Mouse (Mus musculus) stomach, embryonic 16.5 days (tissue): ENCODE results near the gene Haus3. TPM values are rescaled to one million over a fixed set of nuclear protein-coding genes. Genes with fewer than 3 reads are reported as not detected.

Experiments used
- ATAC-seq: fragments of 200-750 bp; cut with Nextera tagmentation; 2 replicates; pipeline ENCODE4 v1.8.0; 2017; ENCODE audit warnings: moderate number of reproducible peaks, moderate TSS enrichment; ENCODE audit not compliant: insufficient read depth, low FRiP score
- H3K27ac ChIP-seq: fragments of 300-500 bp; sonication (generic); 2 replicates; pipeline ENCODE4 v1.5.1; 2014; ENCODE audit warnings: low read length
- H3K27me3 ChIP-seq: fragments of 300-500 bp; sonication (generic); 2 replicates; pipeline ENCODE4 v1.6.1; 2014; ENCODE audit warnings: low read length, control low read depth, mixed read lengths; ENCODE audit not compliant: control insufficient read depth, insufficient read depth
- H3K36me3 ChIP-seq: fragments of 300-500 bp; sonication (generic); 2 replicates; pipeline ENCODE4 v1.6.1; 2014; ENCODE audit warnings: low read length; ENCODE audit not compliant: control insufficient read depth, insufficient read depth
- H3K4me1 ChIP-seq: fragments of 300-500 bp; sonication (generic); 2 replicates; pipeline ENCODE4 v1.6.1; 2014; ENCODE audit warnings: low read length, control low read depth, mixed read lengths; ENCODE audit not compliant: control insufficient read depth, insufficient read depth
- H3K4me2 ChIP-seq: fragments of 300-500 bp; sonication (generic); 2 replicates; pipeline ENCODE4 v1.6.1; 2014; ENCODE audit warnings: low read depth, low read length, mixed read lengths
- H3K4me3 ChIP-seq: fragments of 300-500 bp; sonication (generic); replicated peaks from 2 replicates; pipeline ENCODE4 v1.5.1; 2014; ENCODE audit warnings: mild to moderate bottlenecking, low read length
- H3K9ac ChIP-seq: fragments of 300-500 bp; sonication (generic); 2 replicates; pipeline ENCODE4 v1.6.1; 2014; ENCODE audit warnings: low read length
- H3K9me3 ChIP-seq: fragments of 300-500 bp; sonication (generic); replicated peaks from 2 replicates; pipeline ENCODE4 v1.6.1; 2016; ENCODE audit warnings: low read length, control low read depth; ENCODE audit not compliant: control insufficient read depth
- WGBS: fragments of 180-500 bp; shearing (Covaris S2); extraction: QIAGEN DNeasy Blood & Tissue Kit; methylation state at CpG from one replicate; pipeline ENCODE4 v1.1.7; 2014; 5-methylcytosine and 5-hydroxymethylcytosine counted together
- polyA plus RNA-seq: library from polyadenylated mRNA; unstranded; fragments of >200 nt; fragmentation: Nextera tagmentation; extraction: Ambion mirVana; gene quantifications from 2 replicates; pipeline ENCODE4 v1.2.1, GENCODE M21; 2015

Haus3 gene
- 26.2 and 30.9 TPM in 2 replicates for polyA plus RNA-seq

- under 1% methylated on average over 57 of the region's 57 CpGs for WGBS
- Histone ChIP-seq H3K4me3 (peak within 1 kb of the TSS; percentile 91), H3K4me1 (peaks cover 19% of the 10 kb centered on the region), H3K4me2 (peak within 1 kb of the TSS; percentile 74), H3K9ac (peak within 1 kb of the TSS; percentile 92), H3K36me3 (peaks cover 11% of the 10 kb centered on the region; the same call in 1 of the 2 replicates), H3K27ac (peak within 1 kb of the TSS; percentile 92), H3K27me3 (no peaks in the 10 kb centered on the region), H3K9me3 (no peaks in the 10 kb centered on the region)
- ATAC-seq = peak; percentile 100
Observed at GRCm38 (mm10) chr5:34168950-34169891, at the start of gene Haus3, which contains the start of gene Poln. Gene Haus3 (minus strand): TSS chr5:34169527. Gene Poln (minus strand): TSS chr5:34169448.

DNA sequence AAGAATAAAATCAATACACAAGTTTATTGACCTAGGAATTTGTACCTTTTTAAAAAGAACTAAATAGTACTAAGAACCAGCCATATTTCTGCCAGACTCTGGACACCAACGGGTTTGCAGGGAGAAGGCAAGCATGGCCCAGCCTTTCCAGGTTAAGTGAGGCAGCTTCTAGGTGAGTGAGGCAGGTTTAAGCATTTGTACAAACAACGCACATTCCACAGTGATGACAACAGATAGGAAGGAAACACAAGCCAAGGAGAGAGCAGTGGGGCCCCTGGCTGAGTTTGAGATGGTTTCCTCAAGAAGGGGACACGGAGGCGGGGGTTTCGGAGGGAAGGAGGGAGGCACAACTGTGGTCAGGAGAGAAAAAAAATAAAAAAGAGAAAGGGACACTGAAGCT, 49.3 kb upstream of the Haus3 start:
- Histone ChIP-seq H3K9me3 (no peaks in the 10 kb centered on the region), H3K9ac (no peak overlapping the region), H3K27ac (no peak overlapping the region), H3K4me1 (no peaks in the 10 kb centered on the region), H3K36me3 (no peaks in the 10 kb centered on the region), H3K4me2 (no peak overlapping the region), H3K27me3 (no peaks in the 10 kb centered on the region), H3K4me3 (no peak overlapping the region)
- ATAC-seq = no peak
- WGBS = 39% methylated on average over 5 of the region's 5 CpGs

GRCm38 (mm10) chr5:34217756-34218155, 48.4 kb upstream of the Haus3 start:
- no peaks in the 10 kb centered on the region for H3K9me3 ChIP-seq

GRCm38 (mm10) chr5:34216025-34216424, 46.7 kb upstream of the Haus3 start:
- WGBS = 73% methylated on average over 7 of the region's 7 CpGs
- no peak overlapping the region for H3K9ac ChIP-seq

More at GRCm38 (mm10) chr5:34217756-34218155, 48.4 kb upstream of the Haus3 start:
- Histone ChIP-seq H3K4me1 (no peaks in the 10 kb centered on the region), H3K4me3 (no peak overlapping the region), H3K27ac (no peak overlapping the region), H3K36me3 (no peaks in the 10 kb centered on the region), H3K4me2 (no peak overlapping the region), H3K9ac (no peak overlapping the region), H3K27me3 (no peaks in the 10 kb centered on the region)
- ATAC-seq = no peak; the same call in 1 of the 2 replicates
- WGBS = 32% methylated on average over 9 of the region's 9 CpGs

DNA sequence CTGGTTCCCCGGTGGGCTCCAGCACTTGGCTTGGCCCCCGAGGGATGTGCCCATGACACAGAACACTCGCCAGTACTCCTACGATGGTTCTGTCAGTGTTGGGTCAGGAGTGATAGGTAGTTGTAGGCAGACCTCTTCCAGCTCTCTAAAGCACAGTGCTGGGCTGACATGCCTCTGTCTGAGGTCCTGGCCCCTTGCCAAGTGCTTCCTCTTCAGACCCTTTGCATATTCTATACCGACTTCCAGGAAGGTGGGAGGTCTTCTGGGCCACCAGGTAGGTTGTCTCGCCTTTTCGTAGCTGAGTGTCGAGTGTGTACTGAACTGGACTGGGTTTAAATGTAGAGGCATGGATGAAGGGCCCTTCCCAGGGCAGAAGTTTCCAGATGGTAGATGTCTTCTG, 44.3 kb upstream of the Haus3 start:
- ATAC-seq = no peak
- Histone ChIP-seq H3K9me3 (no peaks in the 10 kb centered on the region), H3K4me3 (no peak overlapping the region), H3K4me2 (no peak overlapping the region), H3K27ac (no peak overlapping the region), H3K27me3 (no peaks in the 10 kb centered on the region), H3K4me1 (no peaks in the 10 kb centered on the region), H3K36me3 (no peaks in the 10 kb centered on the region), H3K9ac (no peak overlapping the region)
- WGBS = 60% methylated on average over 8 of the region's 8 CpGs

More at GRCm38 (mm10) chr5:34216025-34216424, 46.7 kb upstream of the Haus3 start:
- Histone ChIP-seq H3K4me2 (no peak overlapping the region), H3K9me3 (no peaks in the 10 kb centered on the region), H3K4me1 (no peaks in the 10 kb centered on the region), H3K36me3 (no peaks in the 10 kb centered on the region), H3K27me3 (no peaks in the 10 kb centered on the region), H3K4me3 (no peak overlapping the region), H3K27ac (no peak overlapping the region)
- no peak for ATAC-seq

GRCm38 (mm10) chr5:34210279-34210678, 41.0 kb upstream of the Haus3 start:
- peak; percentile 85; the same call in 1 of the 2 replicates for ATAC-seq
- no peaks in the 10 kb centered on the region for H3K4me1 ChIP-seq

DNA sequence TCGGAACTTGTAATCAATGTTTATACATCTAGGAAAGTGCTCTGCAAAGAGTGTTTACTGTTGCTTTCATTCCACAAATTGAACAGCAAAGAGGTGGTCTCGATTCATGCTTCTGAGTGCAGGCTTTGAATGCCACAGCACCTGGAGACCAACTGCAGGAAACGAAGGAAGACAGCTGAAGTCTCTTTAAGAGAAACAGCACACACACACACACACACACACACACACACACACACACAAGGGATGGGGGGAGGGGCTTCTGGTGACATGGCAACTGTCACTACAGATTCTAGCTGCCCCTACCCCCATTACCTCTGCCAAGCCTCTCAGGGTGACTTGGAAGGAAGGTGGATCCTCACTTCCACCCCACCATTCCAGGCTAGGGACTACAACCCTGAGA, 38.2 kb upstream of the Haus3 start:
- ATAC-seq = no peak
- Histone ChIP-seq H3K27me3 (no peaks in the 10 kb centered on the region), H3K27ac (no peak overlapping the region), H3K4me2 (no peak overlapping the region), H3K4me3 (no peak overlapping the region), H3K4me1 (no peaks in the 10 kb centered on the region), H3K9me3 (no peaks in the 10 kb centered on the region), H3K9ac (no peak overlapping the region), H3K36me3 (no peaks in the 10 kb centered on the region)
- 25% methylated on average over 3 of the region's 3 CpGs for WGBS

More at GRCm38 (mm10) chr5:34210279-34210678, 41.0 kb upstream of the Haus3 start:
- Histone ChIP-seq H3K9ac (no peak overlapping the region), H3K27me3 (no peaks in the 10 kb centered on the region), H3K36me3 (no peaks in the 10 kb centered on the region), H3K27ac (no peak overlapping the region), H3K4me3 (no peak overlapping the region), H3K4me2 (no peak overlapping the region), H3K9me3 (no peaks in the 10 kb centered on the region)
- WGBS = 9% methylated on average over 1 of the region's 1 CpGs

DNA sequence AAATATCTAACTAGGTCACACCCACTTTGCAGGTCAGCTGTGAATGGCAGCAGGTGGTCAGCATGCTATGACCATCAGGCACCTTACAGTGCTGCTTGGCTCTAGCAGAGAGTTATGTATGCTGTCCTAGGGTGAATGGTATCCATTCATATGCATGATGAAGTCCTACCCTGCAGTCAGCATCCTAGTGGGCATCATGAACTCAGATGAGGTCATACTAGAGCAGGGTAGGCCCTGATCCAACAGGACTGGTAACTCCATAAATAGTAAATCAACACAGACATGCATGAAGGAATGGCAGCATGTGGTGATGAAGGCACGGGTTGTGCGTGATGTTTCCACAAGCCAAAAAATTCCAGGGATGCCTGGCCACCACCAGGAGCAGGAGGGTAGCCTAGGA, 36.5 kb upstream of the Haus3 start:
- H3K4me2 ChIP-seq = no peak overlapping the region
- H3K27me3 ChIP-seq = no peaks in the 10 kb centered on the region
- H3K9ac ChIP-seq = no peak overlapping the region
- no peaks in the 10 kb centered on the region for H3K4me1 ChIP-seq
- no peak overlapping the region for H3K27ac ChIP-seq
- no peak for ATAC-seq
- 55% methylated on average over 2 of the region's 2 CpGs for WGBS
- H3K4me3 ChIP-seq = no peak overlapping the region
- no peaks in the 10 kb centered on the region for H3K9me3 ChIP-seq
- no peaks in the 10 kb centered on the region for H3K36me3 ChIP-seq

DNA sequence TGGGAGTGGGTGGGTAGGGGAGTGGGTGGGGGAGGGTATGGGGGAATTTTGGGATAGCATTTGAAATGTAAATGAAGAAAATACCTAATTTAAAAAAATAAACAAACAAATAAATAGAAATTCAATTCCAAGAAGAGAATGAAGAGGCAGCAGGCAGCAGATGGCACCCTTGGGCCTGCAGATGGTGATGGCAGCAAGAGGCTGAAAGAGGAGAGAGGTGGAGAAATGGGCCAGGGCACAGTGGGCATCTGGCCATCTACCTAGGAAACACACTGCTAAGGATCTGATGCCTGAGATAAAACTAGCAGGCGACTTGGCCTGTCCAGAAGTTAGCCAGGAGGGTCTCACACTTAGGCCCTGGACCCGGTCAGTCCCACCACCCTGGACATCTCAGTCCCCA, 35.6 kb upstream of the Haus3 start:
- Histone ChIP-seq H3K4me3 (no peak overlapping the region), H3K27me3 (no peaks in the 10 kb centered on the region), H3K9ac (no peak overlapping the region), H3K36me3 (no peaks in the 10 kb centered on the region), H3K4me1 (no peaks in the 10 kb centered on the region), H3K9me3 (no peaks in the 10 kb centered on the region), H3K27ac (no peak overlapping the region), H3K4me2 (no peak overlapping the region)
- 89% methylated on average over 2 of the region's 2 CpGs for WGBS
- ATAC-seq = no peak
